ENCODE assay signal across 9 mouse cellular contexts in genomic region chr9:121337216-121337937, GRCm38 (mm10). TPM values are rescaled to one million over a fixed set of nuclear protein-coding genes. Genes with fewer than 3 reads are reported as not detected.
DNase-seq lines count a peak whose midpoint lies in the region; ATAC-seq lines count a peak whose summit lies in the region.
"Had no signal": no experiment of that assay in that cellular context is flagged by ENCODE, and none has a peak within 500 bp of the region (broad histone marks: within the 10 kb centered on the region; RNA-seq: fewer than 3 reads in every experiment).

No protein-coding gene starts in this region.

- H3K36me3 ChIP-seq in forebrain, embryonic 12.5 days (replicated peaks) = no peaks in the 10 kb centered on the region
- no peaks in the 10 kb centered on the region; the same call in 1 of the 2 replicates for H3K36me3 ChIP-seq in hindbrain, embryonic 16.5 days (ENCODE audit: control insufficient read depth, insufficient read depth, low read length)
- H3K36me3 ChIP-seq in midbrain, embryonic 12.5 days = no peaks in the 10 kb centered on the region

- H3K27me3 ChIP-seq in forebrain, embryonic 12.5 days = no peaks in the 10 kb centered on the region
- no peaks in the 10 kb centered on the region for H3K27me3 ChIP-seq in hindbrain, embryonic 16.5 days (replicated peaks; ENCODE audit: control insufficient read depth, insufficient read depth, low read length)
- no peaks in the 10 kb centered on the region for H3K27me3 ChIP-seq in midbrain, embryonic 12.5 days

- WGBS in forebrain, embryonic 12.5 days = 50% methylated on average over 9 of the region's 9 CpGs
- 48% methylated on average over 9 of the region's 9 CpGs for WGBS in hindbrain, embryonic 16.5 days
- 53% methylated on average over 9 of the region's 9 CpGs for WGBS in midbrain, embryonic 12.5 days

- H3K4me2 ChIP-seq in forebrain, embryonic 12.5 days = no peak overlapping the region
- H3K4me2 ChIP-seq in hindbrain, embryonic 16.5 days (ENCODE audit: low read length) = no peak overlapping the region
- no peak overlapping the region for H3K4me2 ChIP-seq in midbrain, embryonic 12.5 days (replicated peaks)

- H3K27ac ChIP-seq in forebrain, embryonic 12.5 days = peak overlapping the region; percentile 68
- H3K27ac ChIP-seq in hindbrain, embryonic 16.5 days (ENCODE audit: low read depth, low read length) = peak overlapping the region; percentile 50
- H3K27ac ChIP-seq in midbrain, embryonic 12.5 days (replicated peaks) = peak overlapping the region; percentile 97

- peak; percentile 62 for ATAC-seq in frontal cortex, adult (ENCODE audit: low TSS enrichment)
- ATAC-seq in forebrain, embryonic 12.5 days (ENCODE audit: low FRiP score) = no peak
- no peak for ATAC-seq in hindbrain, embryonic 16.5 days
- peak; percentile 29 for ATAC-seq in midbrain, embryonic 12.5 days (ENCODE audit: low FRiP score, low read depth)

- no peak overlapping the region for H3K4me3 ChIP-seq in forebrain, embryonic 12.5 days (replicated peaks)
- H3K4me3 ChIP-seq in hindbrain, embryonic 16.5 days (ENCODE audit: low read length) = no peak overlapping the region
- no peak overlapping the region for H3K4me3 ChIP-seq in midbrain, embryonic 12.5 days
- H3K4me3 ChIP-seq: erythroblast, embryonic 14.5 days had no signal

- no peak for DNase-seq in frontal cortex, adult 2 months (ENCODE audit: extremely low spot score in 1 of 2, low spot score in 1 of 2)
- DNase-seq in spleen, postnatal 4 days (ENCODE audit: low spot score in 2 of 2) = no peak
- DNase-seq in ovary, adult 18-20 months (ENCODE audit: low spot score) = no peak
- DNase-seq in left cerebral cortex, adult 8-10 months (ENCODE audit: low spot score in 2 of 2) = no peak

- no peaks in the 10 kb centered on the region for H3K9me3 ChIP-seq in forebrain, embryonic 12.5 days
- H3K9me3 ChIP-seq in hindbrain, embryonic 16.5 days (ENCODE audit: control insufficient read depth, low read length) = no peaks in the 10 kb centered on the region
- no peaks in the 10 kb centered on the region for H3K9me3 ChIP-seq in midbrain, embryonic 12.5 days

- 0 out of 2 replicates have a peak overlapping the region, but pooled peaks have one; percentile 12 for H3K9ac ChIP-seq in forebrain, embryonic 12.5 days
- H3K9ac ChIP-seq in hindbrain, embryonic 16.5 days (ENCODE audit: low read depth, low read length) = no peak overlapping the region
- no peak overlapping the region for H3K9ac ChIP-seq in midbrain, embryonic 12.5 days (replicated peaks)

- H3K4me1 ChIP-seq in forebrain, embryonic 12.5 days = peaks cover 61% of the 10 kb centered on the region
- H3K4me1 ChIP-seq in hindbrain, embryonic 16.5 days (ENCODE audit: control insufficient read depth, insufficient read depth, low read depth, low read length) = peaks cover 23% of the 10 kb centered on the region
- H3K4me1 ChIP-seq in midbrain, embryonic 12.5 days = peaks cover 63% of the 10 kb centered on the region

RNA-seq across cellular contexts. Expression of gene Trak1, which starts 40.1 kb away (rescaled TPM):
- 136 and 139 TPM in 2 replicates for polyA plus RNA-seq in frontal cortex, adult 2 months (2012; rRNA removed)
- polyA plus RNA-seq in forebrain, embryonic 12.5 days (2016; fragmentation: Nextera tagmentation; extraction: Ambion mirVana) = 41.2 and 45.3 TPM in 2 replicates
- polyA plus RNA-seq in hindbrain, embryonic 16.5 days (2015; fragmentation: Nextera tagmentation; extraction: Ambion mirVana) = 57.8 and 59.3 TPM in 2 replicates
- 38.0 and 42.2 TPM in 2 replicates for polyA plus RNA-seq in midbrain, embryonic 12.5 days (2016; fragmentation: Nextera tagmentation; extraction: Ambion mirVana)
- total RNA-seq in left cerebral cortex, adult 8-10 months (2022) = 100 to 1,000 TPM; 206 to 233 (median 225) TPM

Comparison
In these comparisons a context has a peak if more than half of its experiments do, and no peak if none do; other contexts are left out.
1. ATAC-seq: peak in frontal cortex, adult (single experiment) and midbrain, embryonic 12.5 days (single experiment); none in forebrain, embryonic 12.5 days (single experiment) and hindbrain, embryonic 16.5 days (single experiment).
2. Peak in every context shown above with its lines, with median percentiles within 50 percentile points of each other: H3K27ac ChIP-seq.